Mouse (Mus musculus): ENCODE measurements around the gene Kif3c. TPM values are rescaled to one million over a fixed set of nuclear protein-coding genes. Genes with fewer than 3 reads are reported as not detected.

Kif3c gene
- polyA plus RNA-seq, 1 experiment from 2014 or later, result 66.9 TPM

DNA sequence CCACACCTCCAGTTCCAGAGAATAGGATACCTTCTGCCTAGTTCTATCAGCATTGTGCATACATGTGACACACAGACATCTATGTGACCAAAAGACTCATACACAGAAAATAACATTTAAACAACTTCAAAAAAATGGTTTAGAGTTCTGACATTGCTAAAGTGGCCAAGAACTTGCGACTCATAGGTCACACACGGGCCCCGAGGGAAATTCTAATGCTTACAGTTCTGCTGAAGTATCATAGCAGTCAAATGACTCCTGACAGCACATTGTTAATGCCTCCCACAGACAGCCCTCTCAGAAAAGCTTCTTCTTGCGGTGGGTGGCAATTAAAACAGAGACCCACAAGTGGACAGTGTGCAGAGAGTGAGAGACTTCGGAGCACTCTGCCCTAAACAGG is 19.9 kb upstream of the Kif3c start:
- no peak for ATAC-seq (ENCODE audit: low read depth)
- WGBS, result 87% methylated on average over 5 of the region's 5 CpGs
- Histone ChIP-seq H3K27me3 (ENCODE audit: control insufficient read depth, insufficient read depth, low read length) (no peaks in the 10 kb centered on the region), H3K36me3 (ENCODE audit: control insufficient read depth, insufficient read depth, low read length) (no peaks in the 10 kb centered on the region), H3K4me1 (ENCODE audit: control insufficient read depth, insufficient read depth, low read length) (no peaks in the 10 kb centered on the region), H3K9ac (replicated peaks; ENCODE audit: low read depth, low read length) (no peak overlapping the region), H3K27ac (ENCODE audit: low read depth, low read length) (no peak overlapping the region), H3K4me2 (ENCODE audit: low read depth, low read length) (no peak overlapping the region), H3K4me3 (ENCODE audit: low read depth, low read length) (no peak overlapping the region), H3K9me3 (ENCODE audit: control insufficient read depth, low read length) (no peaks in the 10 kb centered on the region)

DNA sequence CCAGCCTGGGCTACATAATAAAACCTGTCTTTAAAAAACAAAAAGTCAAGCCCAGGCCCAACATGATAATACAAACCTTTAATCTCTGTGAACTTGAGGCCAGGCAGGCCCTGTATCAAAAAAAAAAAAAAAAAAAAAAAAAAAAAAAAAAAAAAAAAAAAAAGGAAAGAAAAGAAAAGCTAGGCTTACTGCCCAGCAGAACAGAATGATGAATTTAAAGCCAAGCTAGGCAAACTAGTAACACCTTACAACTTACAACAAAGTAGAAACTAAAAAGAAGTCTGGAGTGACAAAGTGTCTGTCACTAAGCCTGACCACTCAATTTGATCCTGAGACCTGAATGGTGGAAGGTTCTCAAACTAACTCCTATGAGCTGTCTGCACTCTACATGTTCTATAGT is 17.2 kb upstream of the Kif3c start:
- no peak for ATAC-seq (ENCODE audit: low read depth)
- no peaks in the 10 kb centered on the region for H3K36me3 ChIP-seq (ENCODE audit: control insufficient read depth, insufficient read depth, low read length)
- H3K27ac ChIP-seq (ENCODE audit: low read depth, low read length), result no peak overlapping the region
- no peak overlapping the region for H3K4me2 ChIP-seq (ENCODE audit: low read depth, low read length)
- H3K27me3 ChIP-seq (ENCODE audit: control insufficient read depth, insufficient read depth, low read length), result no peaks in the 10 kb centered on the region
- H3K9me3 ChIP-seq (ENCODE audit: control insufficient read depth, low read length), result no peaks in the 10 kb centered on the region
- H3K9ac ChIP-seq (replicated peaks; ENCODE audit: low read depth, low read length), result no peak overlapping the region
- no peak overlapping the region for H3K4me3 ChIP-seq (ENCODE audit: low read depth, low read length)
- H3K4me1 ChIP-seq (ENCODE audit: control insufficient read depth, insufficient read depth, low read length), result no peaks in the 10 kb centered on the region

- WGBS, result 80% methylated on average over 2 of the region's 3 CpGs
- no peak for ATAC-seq (ENCODE audit: low read depth)
- no peaks in the 10 kb centered on the region for H3K27me3 ChIP-seq (ENCODE audit: control insufficient read depth, insufficient read depth, low read length)
- no peak overlapping the region for H3K9ac ChIP-seq (replicated peaks; ENCODE audit: low read depth, low read length)
- H3K9me3 ChIP-seq (ENCODE audit: control insufficient read depth, low read length), result no peaks in the 10 kb centered on the region
- no peak overlapping the region for H3K4me3 ChIP-seq (ENCODE audit: low read depth, low read length)
- no peaks in the 10 kb centered on the region for H3K4me1 ChIP-seq (ENCODE audit: control insufficient read depth, insufficient read depth, low read length)
- H3K27ac ChIP-seq (ENCODE audit: low read depth, low read length), result no peak overlapping the region
- no peaks in the 10 kb centered on the region for H3K36me3 ChIP-seq (ENCODE audit: control insufficient read depth, insufficient read depth, low read length)
- H3K4me2 ChIP-seq (ENCODE audit: low read depth, low read length), result no peak overlapping the region
Observed at GRCm38 (mm10) chr12:3349387-3349786, 15.5 kb upstream of the Kif3c start.

- Histone ChIP-seq H3K4me2 (ENCODE audit: low read depth, low read length) (no peak overlapping the region), H3K4me3 (ENCODE audit: low read depth, low read length) (no peak overlapping the region), H3K36me3 (ENCODE audit: control insufficient read depth, insufficient read depth, low read length) (no peaks in the 10 kb centered on the region), H3K9me3 (ENCODE audit: control insufficient read depth, low read length) (no peaks in the 10 kb centered on the region), H3K27ac (ENCODE audit: low read depth, low read length) (no peak overlapping the region), H3K9ac (replicated peaks; ENCODE audit: low read depth, low read length) (no peak overlapping the region), H3K27me3 (ENCODE audit: control insufficient read depth, insufficient read depth, low read length) (no peaks in the 10 kb centered on the region), H3K4me1 (ENCODE audit: control insufficient read depth, insufficient read depth, low read length) (no peaks in the 10 kb centered on the region)
- WGBS, result 79% methylated on average over 5 of the region's 5 CpGs
- ATAC-seq (ENCODE audit: low read depth), result no peak
Observed at GRCm38 (mm10) chr12:3350136-3350535, 14.8 kb upstream of the Kif3c start.

GRCm38 (mm10) chr12:3352216-3352615 is 12.7 kb upstream of the Kif3c start:
- H3K27me3 ChIP-seq (ENCODE audit: control insufficient read depth, insufficient read depth, low read length), result no peaks in the 10 kb centered on the region
- no peak overlapping the region for H3K27ac ChIP-seq (ENCODE audit: low read depth, low read length)
- 85% methylated on average over 6 of the region's 6 CpGs for WGBS
- H3K36me3 ChIP-seq (ENCODE audit: control insufficient read depth, insufficient read depth, low read length), result no peaks in the 10 kb centered on the region
- H3K9me3 ChIP-seq (ENCODE audit: control insufficient read depth, low read length), result no peaks in the 10 kb centered on the region
- no peak overlapping the region for H3K9ac ChIP-seq (replicated peaks; ENCODE audit: low read depth, low read length)
- no peak for ATAC-seq (ENCODE audit: low read depth)
- H3K4me2 ChIP-seq (ENCODE audit: low read depth, low read length), result no peak overlapping the region
- H3K4me3 ChIP-seq (ENCODE audit: low read depth, low read length), result no peak overlapping the region
- H3K4me1 ChIP-seq (ENCODE audit: control insufficient read depth, insufficient read depth, low read length), result no peaks in the 10 kb centered on the region

DNA sequence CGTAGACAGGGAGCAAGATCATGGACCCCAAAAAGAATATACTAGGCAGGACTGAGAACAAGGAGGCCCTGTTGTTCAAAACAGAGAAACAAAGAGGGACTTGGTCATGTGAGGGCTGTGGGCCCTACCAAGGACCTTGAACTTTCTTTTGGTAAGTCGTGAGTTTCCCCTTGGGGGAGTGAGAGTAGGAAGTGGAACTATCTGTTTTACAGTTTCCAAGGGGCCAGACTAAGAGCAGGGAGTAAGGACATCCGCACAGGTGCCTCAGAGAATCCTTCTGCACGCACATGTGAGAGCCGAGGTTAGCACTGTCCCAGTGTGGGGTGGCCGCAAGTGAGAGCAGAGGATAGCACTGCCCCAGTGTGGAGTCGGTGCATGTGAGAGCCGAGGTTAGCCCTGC is 9.9 kb upstream of the Kif3c start:
- H3K4me3 ChIP-seq (ENCODE audit: low read depth, low read length), result no peak overlapping the region
- no peak overlapping the region for H3K27ac ChIP-seq (ENCODE audit: low read depth, low read length)
- no peak for ATAC-seq (ENCODE audit: low read depth)
- WGBS, result 78% methylated on average over 8 of the region's 8 CpGs
- no peaks in the 10 kb centered on the region for H3K4me1 ChIP-seq (ENCODE audit: control insufficient read depth, insufficient read depth, low read length)
- H3K27me3 ChIP-seq (ENCODE audit: control insufficient read depth, insufficient read depth, low read length), result no peaks in the 10 kb centered on the region
- no peak overlapping the region for H3K4me2 ChIP-seq (ENCODE audit: low read depth, low read length)
- no peak overlapping the region for H3K9ac ChIP-seq (replicated peaks; ENCODE audit: low read depth, low read length)
- no peaks in the 10 kb centered on the region for H3K9me3 ChIP-seq (ENCODE audit: control insufficient read depth, low read length)
- H3K36me3 ChIP-seq (ENCODE audit: control insufficient read depth, insufficient read depth, low read length), result no peaks in the 10 kb centered on the region

DNA sequence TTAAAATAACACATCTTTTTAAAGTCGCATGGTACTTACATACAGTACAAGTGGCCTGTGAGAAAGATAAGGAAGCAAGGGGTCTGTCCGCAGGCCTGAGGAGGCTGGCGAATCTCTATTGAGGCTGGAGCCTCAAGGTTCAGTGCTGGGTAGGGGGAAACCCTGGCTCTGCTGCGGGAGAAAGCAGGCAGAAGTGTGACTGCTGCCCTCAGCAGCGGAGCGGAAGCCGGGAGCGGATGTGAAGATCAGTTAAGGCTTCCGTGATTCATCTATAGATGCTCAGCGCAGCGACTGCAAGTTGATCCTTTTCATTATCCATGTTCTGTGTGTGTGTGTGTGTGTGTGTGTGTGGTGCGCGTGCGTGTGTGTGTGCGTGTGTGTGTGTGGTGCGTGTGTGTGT is 8.1 kb upstream of the Kif3c start:
- no peaks in the 10 kb centered on the region for H3K9me3 ChIP-seq (ENCODE audit: control insufficient read depth, low read length)
- ATAC-seq (ENCODE audit: low read depth), result no peak
- no peaks in the 10 kb centered on the region for H3K36me3 ChIP-seq (ENCODE audit: control insufficient read depth, insufficient read depth, low read length)
- H3K4me1 ChIP-seq (ENCODE audit: control insufficient read depth, insufficient read depth, low read length), result no peaks in the 10 kb centered on the region
- no peaks in the 10 kb centered on the region for H3K27me3 ChIP-seq (ENCODE audit: control insufficient read depth, insufficient read depth, low read length)
- no peak overlapping the region for H3K27ac ChIP-seq (ENCODE audit: low read depth, low read length)
- H3K4me2 ChIP-seq (ENCODE audit: low read depth, low read length), result no peak overlapping the region
- no peak overlapping the region; the same call in 1 of the 2 replicates for H3K4me3 ChIP-seq (ENCODE audit: low read depth, low read length)
- 68% methylated on average over 16 of the region's 16 CpGs for WGBS
- no peak overlapping the region for H3K9ac ChIP-seq (replicated peaks; ENCODE audit: low read depth, low read length)

- Histone ChIP-seq H3K4me3 (ENCODE audit: low read depth, low read length) (no peak overlapping the region), H3K9me3 (ENCODE audit: control insufficient read depth, low read length) (no peaks in the 10 kb centered on the region), H3K27me3 (ENCODE audit: control insufficient read depth, insufficient read depth, low read length) (no peaks in the 10 kb centered on the region), H3K36me3 (ENCODE audit: control insufficient read depth, insufficient read depth, low read length) (no peaks in the 10 kb centered on the region), H3K9ac (replicated peaks; ENCODE audit: low read depth, low read length) (no peak overlapping the region), H3K27ac (ENCODE audit: low read depth, low read length) (no peak overlapping the region), H3K4me2 (ENCODE audit: low read depth, low read length) (no peak overlapping the region), H3K4me1 (ENCODE audit: control insufficient read depth, insufficient read depth, low read length) (no peaks in the 10 kb centered on the region)
- no peak for ATAC-seq (ENCODE audit: low read depth)
- 30% methylated on average over 3 of the region's 3 CpGs for WGBS
Observed at GRCm38 (mm10) chr12:3359302-3359701, 5.6 kb upstream of the Kif3c start.

- H3K4me2 ChIP-seq (ENCODE audit: low read depth, low read length), result no peak overlapping the region
- no peak overlapping the region for H3K4me3 ChIP-seq (ENCODE audit: low read depth, low read length)
- H3K36me3 ChIP-seq (ENCODE audit: control insufficient read depth, insufficient read depth, low read length), result no peaks in the 10 kb centered on the region
- no peak for ATAC-seq (ENCODE audit: low read depth)
- H3K27me3 ChIP-seq (ENCODE audit: control insufficient read depth, insufficient read depth, low read length), result no peaks in the 10 kb centered on the region
- no peaks in the 10 kb centered on the region for H3K4me1 ChIP-seq (ENCODE audit: control insufficient read depth, insufficient read depth, low read length)
- H3K9me3 ChIP-seq (ENCODE audit: control insufficient read depth, low read length), result no peaks in the 10 kb centered on the region
- H3K9ac ChIP-seq (replicated peaks; ENCODE audit: low read depth, low read length), result no peak overlapping the region
- H3K27ac ChIP-seq (ENCODE audit: low read depth, low read length), result no peak overlapping the region
- WGBS, result 84% methylated on average over 2 of the region's 2 CpGs
Observed at GRCm38 (mm10) chr12:3360043-3360442, 4.9 kb upstream of the Kif3c start.

- Histone ChIP-seq H3K27me3 (ENCODE audit: control insufficient read depth, insufficient read depth, low read length) (no peaks in the 10 kb centered on the region), H3K9me3 (ENCODE audit: control insufficient read depth, low read length) (no peaks in the 10 kb centered on the region), H3K4me1 (ENCODE audit: control insufficient read depth, insufficient read depth, low read length) (peaks cover 31% of the 10 kb centered on the region), H3K9ac (replicated peaks; ENCODE audit: low read depth, low read length) (no peak overlapping the region), H3K36me3 (ENCODE audit: control insufficient read depth, insufficient read depth, low read length) (peaks cover 14% of the 10 kb centered on the region; the same call in 1 of the 2 replicates), H3K4me2 (ENCODE audit: low read depth, low read length) (peak overlapping the region; percentile 86; the same call in 1 of the 2 replicates), H3K27ac (ENCODE audit: low read depth, low read length) (peak overlapping the region; percentile 94), H3K4me3 (ENCODE audit: low read depth, low read length) (no peak overlapping the region)
- 63% methylated on average over 5 of the region's 5 CpGs for WGBS
- ATAC-seq (ENCODE audit: low read depth), result peak; percentile 15; the same call in 1 of the 2 replicates
Observed at GRCm38 (mm10) chr12:3364076-3364475, 856 bp upstream of the Kif3c start.

Measured in neural tube, embryonic 14.5 days (tissue).